In the genomic region with DNA sequence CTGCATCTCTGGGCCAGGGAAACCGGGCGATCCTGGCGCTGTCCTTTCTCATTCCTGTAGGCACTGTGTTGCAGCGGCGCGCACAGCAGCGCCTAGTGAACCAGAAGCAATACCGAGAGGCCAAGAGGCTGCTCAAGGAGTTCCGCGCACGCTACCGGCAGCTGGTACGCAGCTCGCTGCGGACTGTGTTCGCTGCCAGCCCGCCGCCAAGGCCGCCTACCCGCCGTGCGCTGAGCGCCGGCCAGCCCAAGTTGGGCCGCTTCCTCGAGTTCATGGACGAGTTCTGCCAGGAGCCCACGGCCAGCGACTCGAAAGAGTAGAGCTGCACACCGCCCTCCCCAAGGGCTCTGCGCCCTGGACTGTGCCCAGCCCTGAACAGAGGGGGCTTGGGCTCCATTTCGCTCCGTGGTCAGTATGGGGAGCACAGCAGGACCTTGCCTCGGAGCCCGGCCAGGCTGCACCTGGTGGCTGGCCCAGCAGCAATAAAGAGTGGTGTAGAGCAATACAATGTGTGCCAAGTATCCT, we compare ENCODE assay signal across 7 mouse cellular contexts. TPM values are rescaled to one million over a fixed set of nuclear protein-coding genes. Genes with fewer than 3 reads are reported as not detected.
DNase-seq lines count a peak whose midpoint lies in the region; ATAC-seq and TF ChIP-seq lines count a peak whose summit lies in the region.

No protein-coding gene starts in this region.

- no peaks in the 10 kb centered on the region for H3K27me3 ChIP-seq in cerebellum, adult 2 months (ENCODE audit: control insufficient read depth, insufficient read depth, low read length)
- no peaks in the 10 kb centered on the region for H3K27me3 ChIP-seq in forebrain, postnatal 0 days (ENCODE audit: insufficient read depth, low read length)
- no peaks in the 10 kb centered on the region for H3K27me3 ChIP-seq in hindbrain, postnatal 0 days (ENCODE audit: insufficient read depth, low read length)
- H3K27me3 ChIP-seq in small intestine, adult 2 months (ENCODE audit: control insufficient read depth, insufficient read depth, low read length): no peaks in the 10 kb centered on the region

- no peak for TF ChIP-seq CTCF in cerebellum, adult 2 months (IDR thresholded peaks at IDR 0.05; ENCODE audit: borderline replicate concordance, insufficient read depth, low read depth, low read length)
- TF ChIP-seq CTCF in forebrain, postnatal 0 days (IDR thresholded peaks at IDR 0.05; ENCODE audit: low read depth): no peak
- no peak for TF ChIP-seq CTCF in hindbrain, postnatal 0 days (IDR thresholded peaks at IDR 0.05; ENCODE audit: low read depth)
- no peak for TF ChIP-seq CTCF in small intestine, adult 2 months (IDR thresholded peaks at IDR 0.05; ENCODE audit: extremely low read depth, insufficient read length, insufficient replicate concordance, low read depth, low read length)

- H3K4me1 ChIP-seq in cerebellum, adult 2 months (ENCODE audit: control insufficient read depth, insufficient read depth, low read length): peaks cover 16% of the 10 kb centered on the region; the same call in 1 of the 2 replicates
- peaks cover 11% of the 10 kb centered on the region; the same call in 1 of the 2 replicates for H3K4me1 ChIP-seq in forebrain, postnatal 0 days (ENCODE audit: insufficient read depth)
- peaks cover 16% of the 10 kb centered on the region for H3K4me1 ChIP-seq in hindbrain, postnatal 0 days (ENCODE audit: insufficient read depth, low read length)
- peaks cover 9% of the 10 kb centered on the region; the same call in 1 of the 2 replicates for H3K4me1 ChIP-seq in small intestine, adult 2 months (ENCODE audit: control insufficient read depth, insufficient read depth, insufficient read length, low read length)

- peak overlapping the region; percentile 40 for H3K4me3 ChIP-seq in cerebellum, adult 2 months (replicated peaks; ENCODE audit: insufficient read depth, low read depth, low read length)
- H3K4me3 ChIP-seq in forebrain, postnatal 0 days (ENCODE audit: low read depth, low read length): peak overlapping the region; percentile 33
- H3K4me3 ChIP-seq in hindbrain, postnatal 0 days (ENCODE audit: low read length): peak overlapping the region; percentile 35
- H3K4me3 ChIP-seq in small intestine, adult 2 months (ENCODE audit: low read depth, low read length): peak overlapping the region; percentile 42

- peak; percentile 77 for DNase-seq in adrenal gland, postnatal 10 days
- DNase-seq in cerebellum, adult 2 months: peak; percentile 68 to 72
- DNase-seq in forebrain, postnatal 0 days: peak; percentile 51
- peak; percentile 73 for DNase-seq in hindbrain, postnatal 0 days (ENCODE audit: low spot score)
- peak; percentile 52 to 59 for DNase-seq in left cerebral cortex, postnatal 25 days (ENCODE audit: low spot score in 2 of 2)
- peak; percentile 49 for DNase-seq in mesoderm, embryonic 11.5 days (ENCODE audit: low read depth, low spot score)

- H3K9ac ChIP-seq in forebrain, postnatal 0 days: peak overlapping the region; percentile 43
- peak overlapping the region; percentile 14; the same call in 1 of the 2 replicates for H3K9ac ChIP-seq in hindbrain, postnatal 0 days (replicated peaks; ENCODE audit: low read length)

- no peak overlapping the region for H3K27ac ChIP-seq in cerebellum, adult 2 months (ENCODE audit: insufficient read depth, low read length)
- no peak overlapping the region for H3K27ac ChIP-seq in forebrain, postnatal 0 days (ENCODE audit: low read depth, low read length)
- no peak overlapping the region for H3K27ac ChIP-seq in hindbrain, postnatal 0 days
- H3K27ac ChIP-seq in small intestine, adult 2 months (ENCODE audit: insufficient read depth, low read depth, low read length): no peak overlapping the region

- intact Hi-C loops in left cerebral cortex, postnatal 25 days (cut with DNase I): no loop called here

- no peaks in the 10 kb centered on the region for H3K9me3 ChIP-seq in forebrain, postnatal 0 days (ENCODE audit: low read length)
- H3K9me3 ChIP-seq in hindbrain, postnatal 0 days (ENCODE audit: low read length): no peaks in the 10 kb centered on the region

- peak overlapping the region; percentile 73 for H3K4me2 ChIP-seq in forebrain, postnatal 0 days (ENCODE audit: low read depth)
- H3K4me2 ChIP-seq in hindbrain, postnatal 0 days (ENCODE audit: low read depth, low read length): peak overlapping the region; percentile 67

- H3K36me3 ChIP-seq in forebrain, postnatal 0 days (ENCODE audit: insufficient read depth): peaks cover 6% of the 10 kb centered on the region; the same call in 1 of the 2 replicates
- H3K36me3 ChIP-seq in hindbrain, postnatal 0 days (ENCODE audit: insufficient read depth, low read length): no peaks in the 10 kb centered on the region
- peaks cover under 1% of the 10 kb centered on the region; the same call in 1 of the 2 replicates for H3K36me3 ChIP-seq in small intestine, adult 2 months (ENCODE audit: control insufficient read depth, insufficient read depth, low read length)

- ATAC-seq in forebrain, postnatal 0 days: peak; percentile 66
- ATAC-seq in hindbrain, postnatal 0 days: peak; percentile 63

- under 1% methylated on average over 36 of the region's 36 CpGs for WGBS in cerebellum, adult 2 months
- WGBS in forebrain, postnatal 0 days: 3% methylated on average over 36 of the region's 36 CpGs
- 2% methylated on average over 36 of the region's 36 CpGs for WGBS in hindbrain, postnatal 0 days
- WGBS in small intestine, adult 2 months: 1% methylated on average over 36 of the region's 36 CpGs

- TF ChIP-seq POLR2A in cerebellum, adult 2 months (IDR thresholded peaks at IDR 0.05; ENCODE audit: borderline replicate concordance, insufficient read depth, low read length): no peak
- TF ChIP-seq POLR2A in small intestine, adult 2 months (IDR thresholded peaks at IDR 0.05; ENCODE audit: low read depth, low read length): no peak

RNA-seq across cellular contexts. Expression of gene Spcs2, which starts 54.1 kb away (rescaled TPM):
- total RNA-seq in adrenal gland, postnatal 10 days (2021): 100 to 1,000 TPM; 118 to 135 TPM
- polyA plus RNA-seq in cerebellum, adult 2 months (2012; rRNA removed): 76.8 and 78.5 TPM in 2 replicates
- 115 and 123 TPM in 2 replicates for total RNA-seq in forebrain, postnatal 0 days (2014; rRNA removed)
- 235 and 257 TPM in 2 replicates for polyA plus RNA-seq in forebrain, postnatal 0 days (2015; fragmentation: Nextera tagmentation; extraction: Ambion mirVana)
- 94.2 and 111 TPM in 2 replicates for total RNA-seq in hindbrain, postnatal 0 days (2014; rRNA removed)
- polyA plus RNA-seq in hindbrain, postnatal 0 days (2015; fragmentation: Nextera tagmentation; extraction: Ambion mirVana): 258 and 293 TPM in 2 replicates
- 100 to 1,000 TPM in 1 of 2 experiments, 10 to 100 TPM in 1; 93.5 to 102 TPM for total RNA-seq in left cerebral cortex, postnatal 25 days (2021)
- 6.3 and 12.0 TPM in 2 replicates for polyA plus RNA-seq in small intestine, adult 2 months (2012; rRNA removed)

RNA-seq across cellular contexts. Expression of gene Xrra1, which starts 58.5 kb away (rescaled TPM):
- total RNA-seq in adrenal gland, postnatal 10 days (2021): 1 to 10 TPM; 2.5 to 2.6 TPM
- 0.34 and 0.59 TPM in 2 replicates for polyA plus RNA-seq in cerebellum, adult 2 months (2012; rRNA removed)
- 0.62 and 2.0 TPM in 2 replicates for total RNA-seq in forebrain, postnatal 0 days (2014; rRNA removed)
- 1.7 and 2.0 TPM in 2 replicates for polyA plus RNA-seq in forebrain, postnatal 0 days (2015; fragmentation: Nextera tagmentation; extraction: Ambion mirVana)
- 1.7 and 2.6 TPM in 2 replicates for total RNA-seq in hindbrain, postnatal 0 days (2014; rRNA removed)
- polyA plus RNA-seq in hindbrain, postnatal 0 days (2015; fragmentation: Nextera tagmentation; extraction: Ambion mirVana): 1.0 and 1.3 TPM in 2 replicates
- total RNA-seq in left cerebral cortex, postnatal 25 days (2021): 1 to 10 TPM in 1 of 2 experiments, under 1 TPM in 1; 0.78 to 1.2 TPM
- 0.05 TPM in 1 of 2 replicates, not detected in the other for polyA plus RNA-seq in small intestine, adult 2 months (2012; rRNA removed)
